Mouse (Mus musculus) left cerebral cortex, adult 18-20 months (tissue): ENCODE measurements around the gene Iqce. TPM values are rescaled to one million over a fixed set of nuclear protein-coding genes. Genes with fewer than 3 reads are reported as not detected.

ENCODE experiments used
- DNase-seq, 2 experiments: peaks; one replicate each; pipeline ENCODE4 v3.0.0; 2021 to 2022; ENCODE audit warnings: low spot score in 2 of 2, mixed read lengths in 1 of 2
- long read RNA-seq, 2 experiments: library from polyadenylated mRNA; stranded (forward); transcript quantifications; one replicate each; pipeline ENCODE4 v2.0.0; 2021
- total RNA-seq, 2 experiments: library from RNA; stranded (reverse); gene quantifications; 2 replicates each; pipeline ENCODE4 v1.2.3; 2021

The Iqce gene
- total RNA-seq, result 10 to 100 TPM; 46.5 to 55.3 TPM
- long read RNA-seq, experiment 1, partial matches to known transcripts, result 4 of 21 reads
- long read RNA-seq, experiment 1, other reads (novel, unspliced or antisense), result 16 of 21 reads
- long read RNA-seq, experiment 2, partial matches to known transcripts, result 2 of 11 reads
- long read RNA-seq, experiment 2, other reads (novel, unspliced or antisense), result 9 of 11 reads

GRCm38 (mm10) chr5:140702103-140702513, at the start of gene Iqce:
Gene Iqce, minus strand, starts transcription at chr5:140702378.
- DNase-seq, result peak; percentile 95 to 96

- DNase-seq, result peak; percentile 37 to 60
Observed at GRCm38 (mm10) chr5:140750925-140751324, 48.7 kb upstream of the Iqce start.

- DNase-seq, result peak; percentile 72 to 74
Observed at GRCm38 (mm10) chr5:140749062-140749875, 47.1 kb upstream of the Iqce start.

- no peak for DNase-seq
Observed at GRCm38 (mm10) chr5:140748425-140748824, 46.2 kb upstream of the Iqce start.

- DNase-seq, result no peak
Observed at GRCm38 (mm10) chr5:140743706-140744131, 41.5 kb upstream of the Iqce start.

GRCm38 (mm10) chr5:140741877-140742276, 39.7 kb upstream of the Iqce start:
- DNase-seq, result no peak

- no peak for DNase-seq
Observed at GRCm38 (mm10) chr5:140741040-140741439, 38.9 kb upstream of the Iqce start.

- peak; percentile 28 to 68 for DNase-seq
Observed at GRCm38 (mm10) chr5:140739813-140740212, 37.6 kb upstream of the Iqce start.

GRCm38 (mm10) chr5:140736166-140736565, 34.0 kb upstream of the Iqce start:
- no peak for DNase-seq

GRCm38 (mm10) chr5:140735297-140735696, 33.1 kb upstream of the Iqce start:
- DNase-seq, result peak; percentile 26 to 32

- no peak for DNase-seq
Observed at GRCm38 (mm10) chr5:140733336-140733735, 31.2 kb upstream of the Iqce start.

GRCm38 (mm10) chr5:140732195-140732594, 30.0 kb upstream of the Iqce start:
- no peak for DNase-seq

- DNase-seq, result no peak
Observed at GRCm38 (mm10) chr5:140731040-140731797, 29.0 kb upstream of the Iqce start.

GRCm38 (mm10) chr5:140726946-140727740, 25.0 kb upstream of the Iqce start:
- no peak for DNase-seq

GRCm38 (mm10) chr5:140726062-140726839, 24.1 kb upstream of the Iqce start:
- peak in 1 of 2 experiments; percentile 44 for DNase-seq

GRCm38 (mm10) chr5:140723822-140724221, 21.6 kb upstream of the Iqce start, which contains the start of gene Amz1:
Gene Amz1, plus strand, starts transcription at chr5:140724127.
- peak; percentile 59 to 68 for DNase-seq

GRCm38 (mm10) chr5:140722121-140722520, 19.9 kb upstream of the Iqce start:
- no peak for DNase-seq

- no peak for DNase-seq
Observed at GRCm38 (mm10) chr5:140720773-140721172, 18.6 kb upstream of the Iqce start.

GRCm38 (mm10) chr5:140711040-140711439, 8.9 kb upstream of the Iqce start:
- no peak for DNase-seq

GRCm38 (mm10) chr5:140710315-140710714, 8.1 kb upstream of the Iqce start:
- no peak for DNase-seq
